Comparison of ENCODE assay signal across 8 mouse cellular contexts in genomic region chr2:125782719-125783109, GRCm38 (mm10). TPM values are rescaled to one million over a fixed set of nuclear protein-coding genes. Genes with fewer than 3 reads are reported as not detected.
DNase-seq lines count a peak whose midpoint lies in the region; ATAC-seq and TF ChIP-seq lines count a peak whose summit lies in the region.

Gene Secisbp2l, minus strand, starts transcription at chr2:125782870.

- peak within 1 kb of the TSS; percentile 92 for H3K9ac ChIP-seq in forebrain, embryonic 11.5 days (ENCODE audit: low read length)
- peak within 1 kb of the TSS; percentile 91 for H3K9ac ChIP-seq in heart, embryonic 16.5 days (ENCODE audit: low read length)
- H3K9ac ChIP-seq in liver, embryonic 16.5 days (ENCODE audit: low read depth, low read length): peak within 1 kb of the TSS; percentile 96
- peak within 1 kb of the TSS; percentile 96 for H3K9ac ChIP-seq in neural tube, embryonic 13.5 days

- H3K27me3 ChIP-seq in forebrain, embryonic 11.5 days (ENCODE audit: control insufficient read depth, insufficient read depth, low read length): no peaks in the 10 kb centered on the region
- H3K27me3 ChIP-seq in heart, embryonic 16.5 days (ENCODE audit: control insufficient read depth, insufficient read depth, low read length): no peaks in the 10 kb centered on the region
- no peaks in the 10 kb centered on the region for H3K27me3 ChIP-seq in liver, embryonic 16.5 days (ENCODE audit: control insufficient read depth, insufficient read depth, low read depth, low read length)
- H3K27me3 ChIP-seq in neural tube, embryonic 13.5 days: no peaks in the 10 kb centered on the region
- no peaks in the 10 kb centered on the region for H3K27me3 ChIP-seq in testis, adult 2 months (ENCODE audit: control insufficient read depth, insufficient read depth, low read length)

- no peak for TF ChIP-seq CTCF in testis, adult 2 months (IDR thresholded peaks at IDR 0.05; ENCODE audit: control insufficient read depth, insufficient read depth, insufficient replicate concordance, low read depth, low read length)

- no peaks in the 10 kb centered on the region for H3K36me3 ChIP-seq in forebrain, embryonic 11.5 days (ENCODE audit: control insufficient read depth, insufficient read depth, low read length)
- no peaks in the 10 kb centered on the region for H3K36me3 ChIP-seq in heart, embryonic 16.5 days (ENCODE audit: control insufficient read depth, insufficient read depth)
- H3K36me3 ChIP-seq in liver, embryonic 16.5 days (ENCODE audit: control insufficient read depth, insufficient read depth): no peaks in the 10 kb centered on the region
- no peaks in the 10 kb centered on the region for H3K36me3 ChIP-seq in neural tube, embryonic 13.5 days
- no peaks in the 10 kb centered on the region for H3K36me3 ChIP-seq in testis, adult 2 months (ENCODE audit: control insufficient read depth, insufficient read depth, low read length)

- peak; percentile 66; the same call in 1 of the 2 replicates for TF ChIP-seq POLR2A in testis, adult 2 months (IDR thresholded peaks at IDR 0.05; ENCODE audit: control insufficient read depth, low read depth, low read length)

- DNase-seq in CD8-positive naive resting alpha-beta T cell, adult 2 months (ENCODE audit: low read depth in 2 of 2, low spot score in 2 of 2): peak; percentile 76 to 80
- DNase-seq in c-Kit-positive CD71-negative TER-119-negative erythroid progenitor cells, embryonic 14.5 days (ENCODE audit: low read depth): peak; percentile 68
- DNase-seq in forebrain, embryonic 11.5 days (ENCODE audit: low spot score): peak; percentile 94
- peak; percentile 96 to 97 for DNase-seq in kidney, postnatal 4 days

- H3K9me3 ChIP-seq in forebrain, embryonic 11.5 days (ENCODE audit: control insufficient read depth, low read length): no peaks in the 10 kb centered on the region
- no peaks in the 10 kb centered on the region for H3K9me3 ChIP-seq in heart, embryonic 16.5 days (replicated peaks; ENCODE audit: control insufficient read depth, low read length)
- no peaks in the 10 kb centered on the region for H3K9me3 ChIP-seq in liver, embryonic 16.5 days (replicated peaks; ENCODE audit: control insufficient read depth, low read length)
- H3K9me3 ChIP-seq in neural tube, embryonic 13.5 days: no peaks in the 10 kb centered on the region

- WGBS in forebrain, embryonic 11.5 days: 1% methylated on average over 27 of the region's 28 CpGs
- 1% methylated on average over 27 of the region's 28 CpGs for WGBS in heart, embryonic 16.5 days
- WGBS in liver, embryonic 16.5 days (ENCODE audit: insufficient replicate concordance): under 1% methylated on average over 26 of the region's 28 CpGs
- WGBS in neural tube, embryonic 13.5 days: 1% methylated on average over 28 of the region's 28 CpGs

- H3K4me2 ChIP-seq in forebrain, embryonic 11.5 days (ENCODE audit: low read depth, low read length, severe bottlenecking): peak within 1 kb of the TSS; percentile 64
- H3K4me2 ChIP-seq in heart, embryonic 16.5 days (ENCODE audit: low read depth, low read length): peak within 1 kb of the TSS; percentile 76
- H3K4me2 ChIP-seq in liver, embryonic 16.5 days (ENCODE audit: low read depth, low read length): peak within 1 kb of the TSS; percentile 73
- H3K4me2 ChIP-seq in neural tube, embryonic 13.5 days: peak within 1 kb of the TSS; percentile 76

- 0 out of 2 replicates have a peak, but pooled peaks cover 2% of the 10 kb centered on the region for H3K4me1 ChIP-seq in forebrain, embryonic 11.5 days (replicated peaks; ENCODE audit: control insufficient read depth, insufficient read depth, low read length)
- peaks cover 21% of the 10 kb centered on the region for H3K4me1 ChIP-seq in heart, embryonic 16.5 days (ENCODE audit: control insufficient read depth, insufficient read depth, low read length)
- H3K4me1 ChIP-seq in liver, embryonic 16.5 days (ENCODE audit: control insufficient read depth, low read depth, low read length): peaks cover 17% of the 10 kb centered on the region
- H3K4me1 ChIP-seq in neural tube, embryonic 13.5 days (replicated peaks): peaks cover 34% of the 10 kb centered on the region
- no peaks in the 10 kb centered on the region for H3K4me1 ChIP-seq in testis, adult 2 months (ENCODE audit: control insufficient read depth, insufficient read depth, low read length)

- peak within 1 kb of the TSS; percentile 84 for H3K4me3 ChIP-seq in forebrain, embryonic 11.5 days (ENCODE audit: low read depth, low read length)
- H3K4me3 ChIP-seq in heart, embryonic 16.5 days (ENCODE audit: low read length): peak within 1 kb of the TSS; percentile 83
- H3K4me3 ChIP-seq in liver, embryonic 16.5 days (ENCODE audit: low read depth, low read length): peak within 1 kb of the TSS; percentile 96
- H3K4me3 ChIP-seq in neural tube, embryonic 13.5 days: peak within 1 kb of the TSS; percentile 85
- H3K4me3 ChIP-seq in testis, adult 2 months (ENCODE audit: control insufficient read depth, low read depth, low read length): peak within 1 kb of the TSS; percentile 91

- peak; percentile 95 for ATAC-seq in forebrain, embryonic 11.5 days (replicated peaks; ENCODE audit: low FRiP score)
- ATAC-seq in heart, embryonic 16.5 days (replicated peaks; ENCODE audit: extremely low read depth, insufficient read depth, low FRiP score): peak; percentile 95
- peak; percentile 99 for ATAC-seq in liver, embryonic 16.5 days (ENCODE audit: low read depth)
- peak; percentile 97 for ATAC-seq in neural tube, embryonic 13.5 days (ENCODE audit: low read depth)

- peak within 1 kb of the TSS; percentile 62; the same call in 1 of the 2 replicates for H3K27ac ChIP-seq in forebrain, embryonic 11.5 days (ENCODE audit: low read depth, low read length)
- H3K27ac ChIP-seq in heart, embryonic 16.5 days (ENCODE audit: low read length): peak within 1 kb of the TSS; percentile 83
- H3K27ac ChIP-seq in liver, embryonic 16.5 days (ENCODE audit: low read length): peak within 1 kb of the TSS; percentile 71; the same call in 1 of the 2 replicates
- peak within 1 kb of the TSS; percentile 88 for H3K27ac ChIP-seq in neural tube, embryonic 13.5 days (replicated peaks)
- H3K27ac ChIP-seq in testis, adult 2 months (ENCODE audit: control insufficient read depth, insufficient read depth, low read depth, low read length): peak within 1 kb of the TSS; percentile 79

RNA-seq across cellular contexts. Expression of gene Secisbp2l, which starts in this region (rescaled TPM):
- 28.6 and 29.4 TPM in 2 replicates for polyA plus RNA-seq in forebrain, embryonic 11.5 days (2014; fragmentation: Nextera tagmentation; extraction: Ambion mirVana)
- 13.1 and 14.0 TPM in 2 replicates for polyA plus RNA-seq in heart, embryonic 16.5 days (2015; fragmentation: Nextera tagmentation; extraction: Ambion mirVana)
- polyA plus RNA-seq in liver, embryonic 16.5 days (2015; fragmentation: Nextera tagmentation; extraction: Ambion mirVana): 5.3 and 5.4 TPM in 2 replicates
- 29.9 and 31.7 TPM in 2 replicates for polyA plus RNA-seq in neural tube, embryonic 13.5 days (2015; fragmentation: Nextera tagmentation; extraction: Ambion mirVana)
- polyA plus RNA-seq in testis, adult 2 months (2012; rRNA removed): 3.8 and 4.0 TPM in 2 replicates

Comparison
In these comparisons a context has a peak if more than half of its experiments do, and no peak if none do; other contexts are left out.
1. Peak in every context shown above with its lines: DNase-seq, ATAC-seq, H3K4me3 ChIP-seq and H3K27ac ChIP-seq.